Mouse (Mus musculus) midbrain, embryonic 14.5 days (tissue): Measurements from ENCODE around the gene Olfr394. TPM values are rescaled to one million over a fixed set of nuclear protein-coding genes. Genes with fewer than 3 reads are reported as not detected.
"Not testable (repeated sequence)": the region's sequence is repeated elsewhere in the genome, so short reads cannot be mapped to it uniquely, and the experiment has no call there.

Experiments used
- ATAC-seq: fragments of 200-750 bp; cut with Nextera tagmentation; 2 replicates; pipeline ENCODE4 v1.8.0; 2017; ENCODE audit warnings: moderate number of reproducible peaks, moderate library complexity; ENCODE audit not compliant: low FRiP score, low TSS enrichment
- DNase-seq: peaks from one replicate; pipeline ENCODE4 v3.0.0-alpha.2; 2015
- H3K27ac ChIP-seq: fragments of 300-500 bp; sonication (generic); replicated peaks from 2 replicates; pipeline ENCODE4 v1.5.1; 2014; ENCODE audit warnings: mild to moderate bottlenecking, low read depth, low read length, moderate library complexity
- H3K27me3 ChIP-seq: fragments of 300-500 bp; sonication (generic); 2 replicates; pipeline ENCODE4 v1.6.1; 2014; ENCODE audit warnings: low read length, control low read depth, mixed read lengths; ENCODE audit not compliant: control insufficient read depth, insufficient read depth
- H3K36me3 ChIP-seq: fragments of 300-500 bp; sonication (generic); 2 replicates; pipeline ENCODE4 v1.6.1; 2014; ENCODE audit warnings: low read length, control low read depth; ENCODE audit not compliant: control insufficient read depth, insufficient read depth
- H3K4me1 ChIP-seq: fragments of 300-500 bp; sonication (generic); 2 replicates; pipeline ENCODE4 v1.6.1; 2014; ENCODE audit warnings: mild to moderate bottlenecking, antibody characterized with exemption, low read length, control low read depth; ENCODE audit not compliant: control insufficient read depth, insufficient read depth
- H3K4me2 ChIP-seq: fragments of 300-500 bp; sonication (generic); 2 replicates; pipeline ENCODE4 v1.6.1; 2014; ENCODE audit warnings: mild to moderate bottlenecking, low read length, moderate library complexity
- H3K4me3 ChIP-seq: fragments of 300-500 bp; sonication (generic); replicated peaks from 2 replicates; pipeline ENCODE4 v1.5.1; 2014; ENCODE audit warnings: low read depth, low read length
- H3K9ac ChIP-seq: fragments of 300-500 bp; sonication (generic); replicated peaks from 2 replicates; pipeline ENCODE4 v1.6.1; 2014; ENCODE audit warnings: mild to moderate bottlenecking, low read length, moderate library complexity
- H3K9me3 ChIP-seq: fragments of 300-500 bp; sonication (generic); 2 replicates; pipeline ENCODE4 v1.6.1; 2016; ENCODE audit warnings: low read length, control low read depth, mixed read lengths; ENCODE audit not compliant: control insufficient read depth
- WGBS: fragments of 180-500 bp; shearing (Covaris S2); extraction: QIAGEN DNeasy Blood & Tissue Kit; methylation state at CpG from one replicate; pipeline ENCODE4 v1.1.7; 2014; 5-methylcytosine and 5-hydroxymethylcytosine counted together
- polyA plus RNA-seq: library from polyadenylated mRNA; unstranded; fragments of >200 nt; fragmentation: Nextera tagmentation; extraction: Ambion mirVana; gene quantifications from 2 replicates; pipeline ENCODE4 v1.2.1, GENCODE M21; 2014

The Olfr394 gene
- polyA plus RNA-seq = not detected in 2 replicates

DNA sequence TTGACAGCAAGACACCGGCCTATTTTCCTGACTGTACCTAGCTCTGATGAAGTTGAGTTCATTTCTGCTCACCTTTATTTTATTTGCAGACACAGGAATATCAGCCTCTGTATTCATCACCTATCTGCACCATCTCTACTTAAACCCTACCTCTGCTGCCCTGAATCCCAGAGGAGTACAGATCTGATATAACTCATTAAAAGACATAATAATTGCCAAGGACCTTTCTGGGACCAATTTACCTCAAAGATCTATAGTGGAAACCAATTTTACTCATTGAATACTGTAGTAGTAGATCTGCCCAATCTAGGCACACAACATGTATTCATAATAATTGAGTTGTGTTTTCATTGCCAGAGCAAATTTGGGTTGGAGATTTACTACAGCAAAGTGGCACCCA, at the start of gene Olfr394:
Olfr394 (minus strand) TSS at position 101 of the 400 bp plus-strand sequence.
- 95% methylated on average over 1 of the region's 1 CpGs for WGBS
- no peaks in the 10 kb centered on the region for H3K27me3 ChIP-seq
- H3K9ac ChIP-seq = no peak within 1 kb of the TSS
- ATAC-seq = no peak
- peaks cover 10% of the 10 kb centered on the region for H3K9me3 ChIP-seq
- H3K27ac ChIP-seq = no peak within 1 kb of the TSS
- H3K4me1 ChIP-seq = no peaks in the 10 kb centered on the region
- H3K4me3 ChIP-seq = no peak within 1 kb of the TSS
- no peak for DNase-seq
- no peak within 1 kb of the TSS for H3K4me2 ChIP-seq
- no peaks in the 10 kb centered on the region for H3K36me3 ChIP-seq

DNA sequence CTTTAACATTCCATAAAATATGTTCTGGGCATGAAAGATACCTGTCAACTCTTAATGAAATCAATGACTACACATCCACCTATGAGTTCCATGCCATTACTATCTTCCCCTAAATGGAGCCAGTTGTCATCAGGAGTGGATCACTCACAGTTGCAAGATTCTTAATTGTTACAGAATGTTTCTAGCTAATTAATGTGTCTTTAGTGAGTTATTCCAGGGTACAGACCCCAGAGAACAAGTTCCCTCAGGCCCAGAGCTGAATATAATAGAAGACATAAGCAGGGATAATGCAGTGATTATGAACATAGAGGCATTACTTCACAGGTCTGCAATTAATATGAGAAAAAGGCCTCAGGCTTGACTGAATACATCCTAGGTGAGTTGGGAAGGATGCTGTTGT, 45.8 kb upstream of the Olfr394 start, which contains the start of gene Olfr23:
Olfr23 (plus strand) TSS at position 301 of the 400 bp plus-strand sequence.
- DNase-seq = no peak
- H3K4me2 ChIP-seq = no peak within 1 kb of the TSS
- H3K27me3 ChIP-seq = no peaks in the 10 kb centered on the region
- ATAC-seq = no peak
- H3K9me3 ChIP-seq = peaks cover 7% of the 10 kb centered on the region; the same call in 1 of the 2 replicates
- H3K4me1 ChIP-seq = no peaks in the 10 kb centered on the region
- no peak within 1 kb of the TSS for H3K27ac ChIP-seq
- H3K4me3 ChIP-seq = no peak within 1 kb of the TSS
- H3K9ac ChIP-seq = no peak within 1 kb of the TSS
- no peaks in the 10 kb centered on the region for H3K36me3 ChIP-seq

DNA sequence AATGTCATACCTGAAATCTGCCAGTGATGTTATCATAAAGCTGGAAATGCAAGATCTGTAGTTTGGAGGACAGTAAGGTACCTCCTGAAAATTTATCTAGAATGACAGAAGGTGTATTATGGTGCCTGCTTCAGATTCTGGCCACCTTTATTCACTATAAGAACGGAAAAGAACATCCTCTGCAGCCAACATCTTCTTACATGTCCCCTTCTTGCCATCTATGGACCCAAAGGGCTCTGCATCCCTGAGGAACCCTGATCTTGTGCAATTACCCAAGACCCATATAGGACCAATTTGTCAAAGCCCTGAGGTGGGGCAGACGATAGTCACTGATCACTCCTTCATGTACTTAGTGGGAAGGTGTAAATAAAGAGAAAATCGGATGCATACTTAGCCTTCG, 18.6 kb upstream of the Olfr394 start, which contains the start of gene Olfr395:
Olfr395 (minus strand) TSS at position 101 of the 400 bp plus-strand sequence.
- H3K4me3 ChIP-seq, H3K27me3 ChIP-seq, H3K36me3 ChIP-seq, H3K4me2 ChIP-seq, H3K9ac ChIP-seq, H3K27ac ChIP-seq, ATAC-seq, H3K4me1 ChIP-seq, DNase-seq, H3K9me3 ChIP-seq: not testable (repeated sequence)
- WGBS = 76% methylated on average over 4 of the region's 4 CpGs

DNA sequence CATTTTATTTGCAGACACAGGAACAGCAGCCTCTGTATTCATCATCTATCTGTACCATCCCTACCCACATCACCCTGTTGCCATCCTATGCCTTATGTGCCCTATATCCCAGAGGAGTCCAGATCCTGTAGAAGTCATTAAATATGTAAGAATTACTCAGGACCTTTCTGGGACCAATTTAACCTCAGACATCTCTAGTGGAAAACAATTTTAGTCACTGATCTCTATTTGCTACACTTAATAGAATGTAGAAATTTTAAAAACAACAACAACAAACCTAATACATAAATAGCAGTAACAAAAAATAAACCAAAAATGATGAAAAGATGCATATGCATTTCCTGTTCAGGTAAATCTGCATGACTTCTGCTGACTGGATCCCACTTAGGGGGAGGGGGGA, 39.2 kb downstream of the Olfr394 start, which contains the start of gene Olfr393:
Olfr393 (minus strand) TSS at position 101 of the 400 bp plus-strand sequence.
- Histone ChIP-seq H3K4me2 (no peak within 1 kb of the TSS), H3K36me3 (no peaks in the 10 kb centered on the region), H3K4me3 (no peak within 1 kb of the TSS), H3K4me1 (no peaks in the 10 kb centered on the region), H3K27me3 (no peaks in the 10 kb centered on the region), H3K9me3 (peaks cover 4% of the 10 kb centered on the region; the same call in 1 of the 2 replicates), H3K27ac (no peak within 1 kb of the TSS), H3K9ac (no peak within 1 kb of the TSS)
- DNase-seq (no peak), ATAC-seq (no peak)

Other genes starting within 250 kb of the Olfr394 start
- not detected in 2 replicates for gene Zfp735, start 202.0 kb downstream of the Olfr394 start, polyA plus RNA-seq
- not detected in 2 replicates for gene Olfr389, start 110.1 kb downstream of the Olfr394 start, polyA plus RNA-seq
- not detected in 2 replicates for gene Olfr390, start 107.8 kb downstream of the Olfr394 start, polyA plus RNA-seq
- gene Olfr391-ps, start 87.7 kb downstream of the Olfr394 start, polyA plus RNA-seq = not detected in 2 replicates
- gene Olfr392, start 73.7 kb downstream of the Olfr394 start, polyA plus RNA-seq = not detected in 2 replicates
- not detected in 2 replicates for gene Olfr393, start 39.3 kb downstream of the Olfr394 start, polyA plus RNA-seq
- gene Olfr395, start 18.5 kb upstream of the Olfr394 start, polyA plus RNA-seq = not detected in 2 replicates
- not detected in 2 replicates for gene Olfr23, start 45.9 kb upstream of the Olfr394 start, polyA plus RNA-seq
- gene Olfr397, start 70.0 kb upstream of the Olfr394 start, polyA plus RNA-seq = not detected in 2 replicates
- not detected in 2 replicates for gene Olfr398, start 99.6 kb upstream of the Olfr394 start, polyA plus RNA-seq
- not detected in 2 replicates for gene Olfr139, start 165.8 kb upstream of the Olfr394 start, polyA plus RNA-seq
- gene Olfr399, start 165.8 kb upstream of the Olfr394 start, polyA plus RNA-seq = not detected in 2 replicates
- gene Zfp616, start 179.2 kb upstream of the Olfr394 start, polyA plus RNA-seq = not detected in 2 replicates
- not detected in 2 replicates for gene Olfr401, start 222.9 kb upstream of the Olfr394 start, polyA plus RNA-seq